Mouse (Mus musculus) embryonic facial prominence, embryonic 13.5 days (tissue): ENCODE data around the gene Ilvbl. TPM values are rescaled to one million over a fixed set of nuclear protein-coding genes. Genes with fewer than 3 reads are reported as not detected.

Experiments used
- microRNA-seq: library from miRNA; unstranded; fragments of <30 nt; microRNA quantifications from one replicate; pipeline ENCODE4, GENCODE M21; 2016
- polyA plus RNA-seq: library from polyadenylated mRNA; unstranded; fragments of >200 nt; fragmentation: Nextera tagmentation; extraction: Ambion mirVana; gene quantifications from 2 replicates; pipeline ENCODE4 v1.2.1, GENCODE M21; 2015

The Ilvbl gene
- polyA plus RNA-seq, 1 experiment from 2014 or later, result 62.9 TPM

Small RNA genes within 50 kb of the gene (microRNA-seq; reads per million reads assigned to microRNA genes)
- not detected for gene Gm27541

Other genes with a start within 250 kb of the Ilvbl start
- 51.9 and 57.5 TPM in 2 replicates for gene Agpat3, start 221.9 kb upstream of the Ilvbl start, polyA plus RNA-seq
- 322 and 364 TPM in 2 replicates for gene Rrp1, start 161.3 kb upstream of the Ilvbl start, polyA plus RNA-seq
- 222 and 253 TPM in 2 replicates for gene Cstb, start 148.7 kb upstream of the Ilvbl start, polyA plus RNA-seq
- gene Pdxk, start 109.4 kb upstream of the Ilvbl start, polyA plus RNA-seq, result 12.6 and 13.1 TPM in 2 replicates
- gene Olfr1358, start 56.9 kb upstream of the Ilvbl start, polyA plus RNA-seq, result not detected in 2 replicates
- 22.4 and 22.6 TPM in 2 replicates for gene Syde1, start 17.6 kb downstream of the Ilvbl start, polyA plus RNA-seq
- gene Olfr1357, start 43.7 kb downstream of the Ilvbl start, polyA plus RNA-seq, result not detected in 2 replicates
- gene Casp14, start 143.9 kb downstream of the Ilvbl start, polyA plus RNA-seq, result 0.77 and 0.98 TPM in 2 replicates
- 0.17 and 0.20 TPM in 2 replicates for gene Ccdc105, start 178.7 kb downstream of the Ilvbl start, polyA plus RNA-seq
- gene Slc1a6, start 206.2 kb downstream of the Ilvbl start, polyA plus RNA-seq, result 2.6 and 2.7 TPM in 2 replicates